Mouse (Mus musculus): ENCODE measurements around the gene Cdc42ep3.

- TF ChIP-seq CTCF (IDR thresholded peaks at IDR 0.05; ENCODE audit: borderline replicate concordance, insufficient read depth, low read depth, low read length): no peak
- TF ChIP-seq POLR2A (IDR thresholded peaks at IDR 0.05; ENCODE audit: borderline replicate concordance, insufficient read depth, low read length): no peak
These were observed 12.1 kb downstream of the Cdc42ep3 start for GRCm38 (mm10) chr17:79342639-79343333.
